Comparison of ENCODE assay signal across 21 mouse cellular contexts in genomic region chr4:43205571-43205970, GRCm38 (mm10).
"Had no signal": no experiment of that assay in that cellular context is flagged by ENCODE, and none has a peak within 500 bp of the region (broad histone marks: within the 10 kb centered on the region; RNA-seq: fewer than 3 reads in every experiment).

No protein-coding gene starts in this region.

- H3K4me3 ChIP-seq: limb, embryonic 10.5 days; limb, embryonic 13.5 days; liver, embryonic 12.5 days; liver, embryonic 15.5 days; lung, embryonic 15.5 days; megakaryocyte, embryonic 14.5 days; midbrain, embryonic 10.5 days; neural tube, embryonic 12.5 days; neural tube, embryonic 15.5 days had no signal

- H3K36me3 ChIP-seq: limb, embryonic 10.5 days; limb, embryonic 13.5 days; liver, embryonic 12.5 days; liver, embryonic 15.5 days; lung, embryonic 15.5 days; neural tube, embryonic 12.5 days; neural tube, embryonic 15.5 days had no signal

- ATAC-seq: liver, embryonic 12.5 days had no signal

- H3K27ac ChIP-seq: kidney, postnatal 0 days; limb, embryonic 10.5 days; limb, embryonic 13.5 days; liver, embryonic 12.5 days; liver, embryonic 15.5 days; lung, embryonic 15.5 days; midbrain, embryonic 10.5 days; neural tube, embryonic 12.5 days; neural tube, embryonic 15.5 days had no signal

- H3K27me3 ChIP-seq: limb, embryonic 13.5 days; liver, embryonic 12.5 days; liver, embryonic 15.5 days; lung, embryonic 15.5 days; neural tube, embryonic 12.5 days; neural tube, embryonic 15.5 days had no signal

- H3K9me3 ChIP-seq: limb, embryonic 10.5 days; liver, embryonic 12.5 days; liver, embryonic 15.5 days; lung, embryonic 15.5 days; neural tube, embryonic 12.5 days; neural tube, embryonic 15.5 days had no signal

- H3K4me2 ChIP-seq: limb, embryonic 13.5 days; liver, embryonic 12.5 days; liver, embryonic 15.5 days; lung, embryonic 15.5 days; neural tube, embryonic 12.5 days; neural tube, embryonic 15.5 days had no signal

- DNase-seq: kidney, adult 2 months; kidney, postnatal 36 days; layer of hippocampus, postnatal 36 days; liver; lung, adult 18-20 months; lung, postnatal 10 days; lung, postnatal 36 days; midbrain, embryonic 14.5 days; spleen, adult 18-20 months; thymus, adult 18-20 months; thymus, postnatal 36 days had no signal

- H3K9ac ChIP-seq: limb, embryonic 13.5 days; liver, embryonic 12.5 days; liver, embryonic 15.5 days; lung, embryonic 15.5 days; neural tube, embryonic 12.5 days; neural tube, embryonic 15.5 days had no signal

- H3K4me1 ChIP-seq: liver, embryonic 12.5 days; liver, embryonic 15.5 days had no signal
